Mouse (Mus musculus): ENCODE results near the gene Trp53i11. TPM values are rescaled to one million over a fixed set of nuclear protein-coding genes. Genes with fewer than 3 reads are reported as not detected.

Gene Trp53i11
- total and polyA plus RNA-seq, 2 experiments, result 1.9 to 9.1 TPM

GRCm38 (mm10) chr2:93250611-93251010 lies 63.3 kb downstream of the Trp53i11 start:
- 89% methylated on average over 7 of the region's 7 CpGs for WGBS
- no peaks in the 10 kb centered on the region for H3K79me2 ChIP-seq (ENCODE audit: control insufficient read depth, insufficient read depth, low read length)
- no peak overlapping the region for H3K27ac ChIP-seq (replicated peaks; ENCODE audit: insufficient read depth, low read depth, low read length)
- H3K27me3 ChIP-seq (ENCODE audit: control insufficient read depth, insufficient read depth, low read length), result no peaks in the 10 kb centered on the region
- H3K36me3 ChIP-seq (ENCODE audit: control insufficient read depth, insufficient read depth, low read length), result no peaks in the 10 kb centered on the region
- no peak overlapping the region for H3K4me3 ChIP-seq (ENCODE audit: insufficient read depth, low read depth, low read length)
- H3K4me1 ChIP-seq (ENCODE audit: control insufficient read depth, insufficient read depth, low read length), result no peaks in the 10 kb centered on the region
- no peak overlapping the region for H3K9ac ChIP-seq (ENCODE audit: low read depth, low read length)
- DNase-seq (ENCODE audit: extremely low read depth, low read depth, low spot score), result no peak
- no peak for TF ChIP-seq POLR2A (IDR thresholded peaks at IDR 0.05; ENCODE audit: extremely low read depth, insufficient read depth, low read length)
- TF ChIP-seq CTCF (IDR thresholded peaks at IDR 0.05; ENCODE audit: low read depth, low read length), result no peak

Other genes with a start within 250 kb of the Trp53i11 start
- gene Prdm11, start 141.4 kb upstream of the Trp53i11 start, total RNA-seq (2014; rRNA removed), result 0.46 and 0.54 TPM in 2 replicates
- gene Prdm11, start 141.4 kb upstream of the Trp53i11 start, polyA plus RNA-seq (2012; rRNA removed), result 0.45 and 0.73 TPM in 2 replicates
- 0.55 and 1.8 TPM in 2 replicates for gene Tspan18, start 147.0 kb downstream of the Trp53i11 start, total RNA-seq (2014; rRNA removed)
- 1.7 and 2.4 TPM in 2 replicates for gene Tspan18, start 147.0 kb downstream of the Trp53i11 start, polyA plus RNA-seq (2012; rRNA removed)